Mouse (Mus musculus): Measurements from ENCODE around the gene Npas2.

DNA sequence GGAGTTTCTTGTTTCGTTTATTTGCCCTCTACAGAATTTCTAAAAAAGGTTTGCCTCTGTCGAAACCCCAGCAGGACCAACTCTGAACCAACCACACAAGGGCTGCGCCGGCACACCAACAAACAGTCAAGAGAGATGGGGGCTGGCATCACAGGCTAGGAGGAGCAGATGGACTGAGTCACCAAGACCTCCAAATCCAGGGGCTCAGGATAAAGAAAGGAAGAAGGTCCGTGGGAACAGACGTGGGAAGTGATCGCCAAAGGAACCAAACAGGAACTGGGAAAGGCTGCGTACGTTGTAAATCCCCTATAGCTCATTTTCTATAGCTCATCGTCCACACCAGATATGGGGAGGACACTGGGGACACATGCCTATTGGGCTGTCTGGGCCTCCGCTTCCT lies 13.7 kb upstream of the Npas2 start:
- TF ChIP-seq CTCF (conservative IDR thresholded peaks at IDR 0.05; ENCODE audit: insufficient read depth, insufficient read length, low read depth, low read length) (no peak), POLR2A (IDR thresholded peaks at IDR 0.05; ENCODE audit: low read depth, low read length) (no peak)

All from kidney, adult 2 months (tissue).